Mouse (Mus musculus) hindbrain, embryonic 13.5 days (tissue): ENCODE measurements around the gene Ppp1r14a. TPM values are rescaled to one million over a fixed set of nuclear protein-coding genes. Genes with fewer than 3 reads are reported as not detected.

Experiments used
- ATAC-seq: fragments of 200-750 bp; cut with Nextera tagmentation; 2 replicates; pipeline ENCODE4 v1.8.0; 2017; ENCODE audit warnings: moderate TSS enrichment; ENCODE audit not compliant: low FRiP score
- H3K27ac ChIP-seq: fragments of 300-500 bp; sonication (generic); 2 replicates; pipeline ENCODE4 v1.5.1; 2015; ENCODE audit warnings: inconsistent platforms, mild to moderate bottlenecking, moderate library complexity
- H3K27me3 ChIP-seq: fragments of 300-500 bp; sonication (generic); 2 replicates; pipeline ENCODE4 v1.6.1; 2015; ENCODE audit warnings: mild to moderate bottlenecking, inconsistent platforms
- H3K36me3 ChIP-seq: fragments of 300-500 bp; sonication (generic); 2 replicates; pipeline ENCODE4 v1.6.1; 2015; ENCODE audit warnings: mild to moderate bottlenecking, inconsistent platforms
- H3K4me1 ChIP-seq: fragments of 300-500 bp; sonication (generic); replicated peaks from 2 replicates; pipeline ENCODE4 v1.6.1; 2015; ENCODE audit warnings: inconsistent platforms
- H3K4me2 ChIP-seq: fragments of 300-500 bp; sonication (generic); 2 replicates; pipeline ENCODE4 v1.6.1; 2015; ENCODE audit warnings: inconsistent platforms, mild to moderate bottlenecking, moderate library complexity
- H3K4me3 ChIP-seq: fragments of 300-500 bp; sonication (generic); 2 replicates; pipeline ENCODE4 v1.5.1; 2015; ENCODE audit warnings: mild to moderate bottlenecking, inconsistent platforms
- H3K9ac ChIP-seq: fragments of 300-500 bp; sonication (generic); 2 replicates; pipeline ENCODE4 v1.6.1; 2015; ENCODE audit warnings: mild to moderate bottlenecking, inconsistent platforms
- H3K9me3 ChIP-seq: fragments of 300-500 bp; sonication (generic); 2 replicates; pipeline ENCODE4 v1.6.1; 2016; ENCODE audit warnings: inconsistent platforms
- WGBS: fragments of 180-500 bp; shearing (Covaris S2); methylation state at CpG from one replicate; pipeline ENCODE4 v1.1.7; 2015; 5-methylcytosine and 5-hydroxymethylcytosine counted together
- polyA plus RNA-seq: library from polyadenylated mRNA; unstranded; fragments of >200 nt; fragmentation: Nextera tagmentation; extraction: Ambion mirVana; gene quantifications from 2 replicates; pipeline ENCODE4 v1.2.1, GENCODE M21; 2015

Gene Ppp1r14a
- polyA plus RNA-seq, 1 experiment from 2014 or later = 8.6 TPM

DNA sequence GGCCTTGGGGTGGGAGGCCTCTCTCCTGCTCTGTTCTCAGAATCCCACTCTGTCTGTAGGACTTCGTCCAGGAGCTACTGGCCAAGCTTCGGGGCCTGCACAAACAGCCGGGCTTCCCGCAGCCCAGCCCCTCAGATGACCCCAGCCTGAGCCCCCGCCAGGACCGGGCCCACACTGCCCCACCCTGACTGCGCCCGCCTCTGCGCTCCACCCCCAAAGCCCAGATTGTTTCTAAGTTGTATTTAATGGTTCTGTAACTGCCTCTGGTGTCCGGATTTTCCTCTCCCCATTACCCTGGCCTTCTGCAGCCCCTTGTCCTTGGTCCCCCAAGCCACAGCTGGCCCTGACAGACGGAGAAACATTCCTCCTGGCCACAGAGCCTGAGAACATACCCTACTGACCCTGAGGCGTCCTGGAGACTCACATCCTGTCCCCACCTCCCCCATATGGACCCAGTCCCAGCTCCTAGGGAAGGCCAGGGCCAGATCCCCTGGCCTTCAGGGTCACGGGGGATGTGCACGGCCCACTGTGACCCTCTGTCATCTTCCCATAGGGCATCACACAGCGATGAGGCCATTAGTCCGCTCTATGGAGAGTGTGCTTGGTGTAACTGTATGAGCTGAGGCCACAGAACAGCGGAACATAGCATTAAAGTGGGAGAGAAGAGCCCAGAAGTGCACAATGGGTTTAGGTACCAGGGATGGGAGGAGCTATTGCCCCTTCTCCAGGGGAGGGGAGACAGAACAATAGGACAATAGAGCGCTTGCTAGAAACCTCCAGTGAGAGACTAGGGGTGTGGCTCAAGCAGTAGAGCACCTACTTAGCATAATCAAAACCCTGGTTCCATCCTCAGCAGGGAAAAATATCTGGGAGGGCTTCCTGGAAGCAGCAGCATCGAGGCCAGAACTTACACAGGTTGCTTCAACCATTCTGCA lies 4.3 kb downstream of the Ppp1r14a start:
- Histone ChIP-seq H3K4me2 (no peak overlapping the region), H3K36me3 (no peaks in the 10 kb centered on the region), H3K9me3 (no peaks in the 10 kb centered on the region), H3K27ac (peak overlapping the region; percentile 78), H3K27me3 (peaks cover 15% of the 10 kb centered on the region; the same call in 1 of the 2 replicates), H3K4me1 (peaks cover 47% of the 10 kb centered on the region), H3K4me3 (no peak overlapping the region), H3K9ac (peak overlapping the region; percentile 43; the same call in 1 of the 2 replicates)
- 0 out of 2 replicates have a peak, but pooled peaks have one; percentile 8 for ATAC-seq
- WGBS = 18% methylated on average over 19 of the region's 19 CpGs

DNA sequence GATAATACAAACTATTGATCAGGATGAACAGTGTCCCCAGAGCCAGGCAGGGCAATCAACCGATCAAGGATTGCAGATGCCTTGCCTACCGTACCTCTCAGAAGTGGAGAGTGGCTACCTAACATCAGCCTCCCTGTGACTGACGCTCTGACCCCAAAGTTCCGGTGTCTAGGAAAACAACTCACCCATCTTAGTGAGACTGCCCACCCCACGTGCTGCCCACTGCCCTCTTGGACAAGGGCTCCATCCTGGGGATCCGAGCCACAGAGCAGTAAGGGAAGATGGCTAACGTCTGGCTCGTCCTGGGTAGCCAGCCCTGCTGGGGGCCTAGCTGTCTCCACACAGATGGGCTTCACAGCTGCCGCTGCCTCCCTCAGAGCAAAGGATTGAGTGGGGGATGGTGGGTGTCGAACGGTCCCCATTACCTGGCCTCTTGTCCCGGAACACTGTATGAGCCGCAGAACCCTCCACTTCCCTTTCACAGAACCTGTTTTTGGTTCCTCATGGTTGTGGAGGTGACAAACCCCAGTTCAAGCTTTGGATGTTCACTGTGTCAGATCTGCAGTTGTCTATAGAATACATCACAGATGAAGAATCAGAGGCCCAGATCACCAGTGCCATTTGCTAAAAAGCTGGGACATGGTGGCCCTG lies 5.1 kb downstream of the Ppp1r14a start:
- Histone ChIP-seq H3K27me3 (peaks cover 12% of the 10 kb centered on the region; the same call in 1 of the 2 replicates), H3K9me3 (no peaks in the 10 kb centered on the region), H3K4me2 (no peak overlapping the region), H3K36me3 (no peaks in the 10 kb centered on the region), H3K4me1 (peaks cover 40% of the 10 kb centered on the region), H3K27ac (no peak overlapping the region), H3K4me3 (no peak overlapping the region), H3K9ac (peak overlapping the region; percentile 35; the same call in 1 of the 2 replicates)
- WGBS = 49% methylated on average over 13 of the region's 13 CpGs
- no peak for ATAC-seq

DNA sequence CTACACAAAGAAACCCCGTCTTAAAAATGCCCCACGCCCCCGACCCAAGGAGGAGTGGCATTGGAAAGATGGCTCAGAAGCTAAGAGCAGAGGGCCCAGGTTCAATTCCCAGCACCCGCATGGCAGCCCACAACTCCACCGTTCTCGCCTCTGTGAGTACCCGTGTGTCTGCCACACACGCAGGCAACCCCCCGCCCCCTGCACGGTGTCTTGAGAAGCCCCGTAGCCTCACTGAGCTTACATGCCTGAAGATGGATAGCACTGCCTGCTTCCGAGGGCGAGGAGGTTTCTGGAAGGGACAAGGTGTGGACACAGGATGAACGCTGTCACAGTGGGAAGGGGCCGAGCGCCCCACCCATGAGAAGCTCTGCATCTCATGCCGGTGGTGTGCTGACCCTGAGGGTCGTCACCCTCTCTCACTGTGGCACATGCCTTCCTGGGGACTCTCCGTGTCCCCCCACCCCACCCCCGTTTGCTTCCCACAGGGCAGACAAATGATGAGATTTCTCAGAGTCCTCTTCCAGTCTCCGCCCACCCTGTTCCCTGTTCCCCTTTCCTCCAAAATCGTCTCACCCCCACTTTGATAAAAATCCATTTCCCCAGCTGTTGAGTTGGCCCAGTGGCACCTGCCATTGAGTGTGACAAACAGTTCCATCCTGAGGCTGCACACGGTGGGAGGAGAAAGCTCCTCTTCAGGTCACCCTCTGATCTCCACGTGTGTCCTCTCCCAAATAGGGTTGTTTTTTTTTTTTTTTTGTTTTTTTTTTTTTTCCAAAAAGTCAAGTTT lies 6.9 kb downstream of the Ppp1r14a start:
- no peaks in the 10 kb centered on the region for H3K9me3 ChIP-seq
- 83% methylated on average over 24 of the region's 24 CpGs for whole genome bisulfite sequencing
- H3K27me3 ChIP-seq = 0 out of 2 replicates have a peak, but pooled peaks cover 5% of the 10 kb centered on the region
- H3K27ac ChIP-seq = no peak overlapping the region
- ATAC-seq = no peak
- H3K4me1 ChIP-seq = peaks cover 23% of the 10 kb centered on the region
- H3K4me2 ChIP-seq = no peak overlapping the region
- no peak overlapping the region for H3K9ac ChIP-seq
- H3K36me3 ChIP-seq = no peaks in the 10 kb centered on the region
- H3K4me3 ChIP-seq = no peak overlapping the region

DNA sequence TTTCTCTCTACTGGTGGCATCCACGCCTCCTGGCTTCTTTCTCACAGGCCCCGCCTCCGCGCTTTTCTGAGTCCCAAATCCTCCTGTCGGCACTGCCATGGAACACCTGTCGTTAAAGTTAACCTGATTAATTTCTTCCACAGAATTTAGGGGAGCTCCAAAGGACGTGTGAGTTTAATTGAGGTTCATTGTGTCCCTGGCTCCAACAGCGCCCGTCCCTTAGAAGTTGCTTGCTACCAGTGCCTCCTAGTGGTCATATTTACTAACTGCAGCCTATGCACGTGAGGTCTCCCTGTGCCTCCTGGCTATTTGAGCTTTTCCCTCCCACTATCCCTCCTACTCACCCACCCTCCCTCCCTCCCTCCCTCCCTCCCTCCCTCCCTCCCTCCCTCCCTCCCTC lies 7.9 kb downstream of the Ppp1r14a start:
- 0 out of 2 replicates have a peak, but pooled peaks cover 5% of the 10 kb centered on the region for H3K27me3 ChIP-seq
- H3K9me3 ChIP-seq = no peaks in the 10 kb centered on the region
- H3K4me3 ChIP-seq = no peak overlapping the region
- WGBS = 9% methylated on average over 10 of the region's 10 CpGs
- H3K27ac ChIP-seq = no peak overlapping the region
- no peaks in the 10 kb centered on the region for H3K36me3 ChIP-seq
- H3K4me1 ChIP-seq = peaks cover 18% of the 10 kb centered on the region
- ATAC-seq = no peak
- no peak overlapping the region for H3K9ac ChIP-seq
- H3K4me2 ChIP-seq = no peak overlapping the region

DNA sequence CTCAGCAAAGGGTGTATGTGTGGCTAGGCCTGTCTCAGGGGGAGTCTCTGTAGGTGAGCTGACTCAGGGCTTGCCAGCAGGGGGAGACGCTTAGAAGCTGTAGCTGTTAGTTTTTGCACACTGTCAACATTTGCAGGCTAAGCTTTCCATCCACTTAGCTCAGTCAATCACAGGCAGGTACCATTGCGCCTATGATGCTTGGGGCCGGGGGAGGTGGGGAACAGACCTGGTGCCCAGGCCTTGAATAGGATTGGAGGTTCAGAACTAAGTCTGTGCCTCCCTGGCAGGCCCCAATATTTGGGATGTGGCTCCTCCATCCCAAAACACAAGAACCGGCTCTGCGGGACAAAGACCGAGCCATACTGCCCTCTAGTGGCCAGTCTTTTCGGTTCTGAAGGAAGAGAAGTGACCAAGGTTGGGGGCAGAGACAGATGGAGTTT lies 12.0 kb downstream of the Ppp1r14a start:
- Histone ChIP-seq H3K27ac (peak overlapping the region; percentile 65), H3K9ac (no peak overlapping the region), H3K36me3 (no peaks in the 10 kb centered on the region), H3K27me3 (0 out of 2 replicates have a peak, but pooled peaks cover 4% of the 10 kb centered on the region), H3K4me2 (peak overlapping the region; percentile 37; the same call in 1 of the 2 replicates), H3K4me1 (peaks cover 30% of the 10 kb centered on the region), H3K9me3 (no peaks in the 10 kb centered on the region), H3K4me3 (0 out of 2 replicates have a peak overlapping the region, but pooled peaks have one; percentile 12)
- no peak for ATAC-seq
- WGBS = under 1% methylated on average over 7 of the region's 7 CpGs

DNA sequence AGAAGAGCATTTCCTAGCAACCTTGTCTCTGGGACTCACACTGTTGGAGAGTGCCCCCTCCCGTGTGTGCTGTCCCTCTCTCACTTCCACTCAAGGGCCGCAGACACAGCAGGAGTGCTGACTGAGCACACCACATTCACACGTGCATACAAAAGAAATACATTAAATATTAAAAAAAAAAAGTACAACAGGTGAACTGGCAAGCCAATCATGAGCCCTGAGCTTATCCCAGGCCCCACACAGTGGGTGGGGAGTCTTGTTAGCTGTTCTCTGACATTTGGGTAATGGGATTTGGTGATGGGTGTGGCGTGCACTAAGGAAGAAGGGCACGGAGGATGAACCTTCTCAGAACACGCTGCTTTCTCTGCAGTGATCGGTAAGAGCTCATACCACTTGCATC lies 13.5 kb downstream of the Ppp1r14a start:
- WGBS = 72% methylated on average over 7 of the region's 7 CpGs
- Histone ChIP-seq H3K9me3 (no peaks in the 10 kb centered on the region), H3K9ac (no peak overlapping the region), H3K4me1 (peaks cover 45% of the 10 kb centered on the region), H3K36me3 (no peaks in the 10 kb centered on the region), H3K27ac (no peak overlapping the region), H3K27me3 (0 out of 2 replicates have a peak, but pooled peaks cover 2% of the 10 kb centered on the region), H3K4me2 (no peak overlapping the region), H3K4me3 (no peak overlapping the region)
- ATAC-seq = no peak

DNA sequence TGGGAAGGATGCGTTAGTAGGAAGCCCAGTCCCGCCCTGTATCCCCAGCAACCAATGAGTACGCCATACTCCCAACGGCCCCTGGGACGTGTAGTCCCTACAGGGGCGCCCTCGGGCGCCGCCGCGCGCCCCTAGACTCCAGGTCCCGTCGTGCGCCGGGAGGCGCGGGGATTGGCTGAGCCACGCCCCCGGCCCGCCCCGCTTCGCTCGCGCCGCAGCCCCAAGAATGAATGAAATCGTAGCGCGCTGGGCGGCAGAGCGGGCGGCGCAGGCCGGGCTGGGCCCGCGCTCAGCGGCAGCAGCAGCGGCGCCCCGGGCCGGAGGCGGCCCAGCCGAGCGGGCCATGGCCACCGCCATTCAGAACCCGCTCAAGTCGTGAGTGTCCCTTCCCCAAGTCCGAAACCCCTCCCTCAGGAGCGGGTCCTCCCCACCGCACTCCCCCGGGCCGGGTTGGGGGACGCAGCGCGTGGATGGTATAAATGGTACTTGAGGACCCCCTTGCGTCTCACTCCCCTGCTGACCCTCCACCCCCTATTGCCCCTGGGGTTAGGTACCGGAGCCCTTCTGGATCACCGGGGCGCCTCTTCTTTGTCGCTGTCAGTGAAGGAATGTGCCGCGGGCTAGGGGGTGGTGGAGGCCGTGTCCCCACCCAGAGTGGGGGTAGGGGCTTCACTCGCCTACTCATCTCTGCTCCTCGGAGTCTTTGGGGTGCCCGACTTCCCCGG lies 14.8 kb downstream of the Ppp1r14a start, which contains the start of gene Dpf1:
TSS of gene Dpf1 (plus strand) at position 214 of the 725 bp plus-strand sequence.
- Histone ChIP-seq H3K4me1 (peaks cover 55% of the 10 kb centered on the region), H3K27ac (peak within 1 kb of the TSS; percentile 96), H3K36me3 (no peaks in the 10 kb centered on the region), H3K27me3 (no peaks in the 10 kb centered on the region), H3K9me3 (no peaks in the 10 kb centered on the region), H3K4me2 (peak within 1 kb of the TSS; percentile 91), H3K9ac (peak within 1 kb of the TSS; percentile 95), H3K4me3 (peak within 1 kb of the TSS; percentile 75)
- ATAC-seq = peak; percentile 82
- 1% methylated on average over 63 of the region's 67 CpGs for WGBS

DNA sequence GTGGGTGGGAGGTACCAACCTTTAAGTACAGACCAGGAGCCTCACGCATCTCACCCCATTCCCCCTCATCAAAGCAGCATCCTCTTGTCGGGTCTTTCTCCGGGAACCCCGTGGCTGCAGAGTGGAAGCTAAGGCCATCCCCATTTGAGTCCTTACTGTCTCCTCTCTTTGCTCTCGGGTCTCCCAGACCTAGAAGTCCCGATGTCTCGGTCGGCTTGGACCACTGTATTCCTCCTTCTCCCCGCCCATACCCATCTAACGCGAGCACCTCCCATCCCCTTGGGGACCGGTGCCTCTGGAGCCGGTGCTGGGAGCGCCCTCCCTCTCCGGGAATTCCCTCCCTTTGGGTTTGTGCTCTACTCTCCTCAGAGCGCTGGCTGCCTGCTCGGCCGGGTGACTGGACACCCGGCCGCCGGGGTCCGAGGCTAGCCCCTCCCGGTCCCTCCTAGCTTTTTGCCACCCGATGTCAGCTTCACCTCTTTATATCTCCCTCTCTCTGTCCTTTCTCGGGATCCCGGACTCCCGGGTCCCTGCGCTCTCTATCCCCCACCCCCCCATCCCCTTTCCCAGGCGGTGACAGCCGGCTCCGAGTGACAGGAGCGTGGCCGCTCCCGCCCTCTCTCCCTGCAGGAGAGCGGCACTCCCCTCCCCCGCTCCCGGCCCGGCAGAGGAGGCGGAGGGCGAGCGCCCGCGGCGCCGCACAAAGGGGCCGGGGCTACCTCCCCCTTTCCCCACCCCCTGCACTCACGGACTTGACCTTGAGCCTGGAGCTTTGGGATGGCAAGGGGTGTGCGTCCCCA lies 15.6 kb downstream of the Ppp1r14a start:
- Histone ChIP-seq H3K9ac (peak overlapping the region; percentile 95), H3K9me3 (no peaks in the 10 kb centered on the region), H3K4me3 (peak overlapping the region; percentile 75), H3K4me2 (peak overlapping the region; percentile 91), H3K27ac (peak overlapping the region; percentile 96), H3K4me1 (peaks cover 63% of the 10 kb centered on the region), H3K36me3 (no peaks in the 10 kb centered on the region), H3K27me3 (no peaks in the 10 kb centered on the region)
- ATAC-seq = peak; percentile 3
- WGBS = under 1% methylated on average over 38 of the region's 48 CpGs

DNA sequence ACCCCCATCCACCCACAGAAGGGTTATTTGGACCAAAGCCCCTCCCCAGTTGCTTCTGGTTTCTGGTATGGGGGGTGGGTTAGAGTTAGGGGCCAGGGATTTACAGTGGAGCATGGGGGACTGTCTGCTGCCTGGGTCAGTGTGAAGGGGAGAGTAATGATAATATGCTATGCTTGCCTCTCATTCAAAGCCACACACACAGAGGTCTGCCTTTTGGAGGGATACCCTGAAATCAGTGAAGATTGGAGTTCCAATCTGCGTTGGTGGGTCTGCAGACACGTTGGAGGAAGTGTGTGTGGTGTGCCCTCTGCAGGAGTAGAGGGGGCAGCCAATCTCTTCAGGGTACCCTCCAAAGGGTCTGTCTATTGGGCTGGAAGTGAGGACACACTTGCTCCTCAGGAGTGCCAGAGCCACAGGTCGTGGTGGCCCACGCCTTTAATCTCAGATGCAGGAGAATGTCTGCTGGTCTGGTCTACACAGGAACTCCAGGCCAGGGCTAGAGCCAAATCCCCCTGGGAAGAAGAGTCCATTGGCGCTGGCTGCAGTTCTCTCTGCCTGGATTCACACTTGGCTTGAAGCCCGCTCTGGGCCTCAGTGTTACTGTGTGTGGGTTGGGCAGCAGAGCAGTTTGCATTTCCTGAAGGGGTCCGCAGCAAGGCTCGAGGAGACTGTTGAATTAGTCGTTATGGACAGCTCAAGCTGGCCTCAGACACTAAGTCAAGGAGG lies 16.3 kb downstream of the Ppp1r14a start:
- Histone ChIP-seq H3K36me3 (no peaks in the 10 kb centered on the region), H3K4me2 (peak overlapping the region; percentile 91), H3K4me1 (peaks cover 71% of the 10 kb centered on the region), H3K4me3 (peak overlapping the region; percentile 75), H3K9ac (peak overlapping the region; percentile 95), H3K27ac (peak overlapping the region; percentile 96), H3K9me3 (no peaks in the 10 kb centered on the region), H3K27me3 (no peaks in the 10 kb centered on the region)
- no peak for ATAC-seq
- 13% methylated on average over 9 of the region's 9 CpGs for WGBS

DNA sequence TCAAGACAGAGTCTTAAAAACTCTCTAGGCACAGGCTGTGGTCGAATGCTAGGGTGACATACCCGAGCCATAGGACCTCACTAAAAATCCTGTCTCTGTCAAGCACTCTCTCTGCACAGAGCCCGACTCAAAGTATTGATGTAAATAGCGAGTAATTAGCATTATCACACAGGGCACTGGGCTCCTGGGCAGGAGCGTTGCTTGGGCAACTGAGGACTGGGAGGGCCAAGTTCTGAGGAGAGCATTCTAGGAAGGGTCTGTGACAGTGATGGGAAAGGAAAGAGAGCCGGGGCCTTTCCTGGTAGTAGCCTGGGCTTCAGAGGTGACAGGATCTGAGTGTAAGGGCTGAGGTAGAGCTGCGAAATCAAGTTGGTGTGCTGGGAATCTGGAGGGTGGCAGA lies 17.0 kb downstream of the Ppp1r14a start:
- H3K4me1 ChIP-seq = peaks cover 77% of the 10 kb centered on the region
- WGBS = 16% methylated on average over 7 of the region's 7 CpGs
- H3K4me2 ChIP-seq = peak overlapping the region; percentile 91
- peaks cover 3% of the 10 kb centered on the region for H3K36me3 ChIP-seq
- H3K27ac ChIP-seq = peak overlapping the region; percentile 96
- peak overlapping the region; percentile 95 for H3K9ac ChIP-seq
- ATAC-seq = no peak
- H3K27me3 ChIP-seq = no peaks in the 10 kb centered on the region
- H3K9me3 ChIP-seq = no peaks in the 10 kb centered on the region
- H3K4me3 ChIP-seq = peak overlapping the region; percentile 75
